Mouse (Mus musculus) heart, embryonic 10.5 days (tissue): ENCODE data around the gene Ndst4. TPM values are rescaled to one million over a fixed set of nuclear protein-coding genes. Genes with fewer than 3 reads are reported as not detected.

ENCODE experiments used
- DNase-seq: peaks from one replicate; pipeline ENCODE4 v3.0.0-alpha.2; 2017; ENCODE audit warnings: low spot score
- H3K27ac ChIP-seq: fragments of 300-500 bp; sonication (generic); 2 replicates; pipeline ENCODE4 v1.5.1; 2016; ENCODE audit warnings: mild to moderate bottlenecking
- H3K27me3 ChIP-seq: fragments of 300-500 bp; sonication (generic); 2 replicates; pipeline ENCODE4 v1.6.1; 2016; ENCODE audit warnings: mild to moderate bottlenecking; ENCODE audit not compliant: poor library complexity, insufficient read depth, severe bottlenecking
- H3K36me3 ChIP-seq: fragments of 300-500 bp; sonication (generic); 2 replicates; pipeline ENCODE4 v1.6.1; 2016; ENCODE audit warnings: mild to moderate bottlenecking, moderate library complexity
- H3K4me1 ChIP-seq: fragments of 300-500 bp; sonication (generic); 2 replicates; pipeline ENCODE4 v1.6.1; 2016; ENCODE audit warnings: mild to moderate bottlenecking
- H3K4me3 ChIP-seq: fragments of 300-500 bp; sonication (generic); 2 replicates; pipeline ENCODE4 v1.5.1; 2016; ENCODE audit warnings: mild to moderate bottlenecking, moderate library complexity
- H3K9me3 ChIP-seq: fragments of 300-500 bp; sonication (generic); 2 replicates; pipeline ENCODE4 v1.6.1; 2016; ENCODE audit warnings: mild to moderate bottlenecking, moderate library complexity
- WGBS: fragments of 180-500 bp; shearing (Covaris S2); methylation state at CpG from one replicate; pipeline ENCODE4 v1.1.7; 2016; 5-methylcytosine and 5-hydroxymethylcytosine counted together
- polyA plus RNA-seq: library from polyadenylated mRNA; unstranded; fragments of >200 nt; fragmentation: Nextera tagmentation; extraction: Ambion mirVana; gene quantifications from 2 replicates; pipeline ENCODE4 v1.2.1, GENCODE M21; 2016

Gene Ndst4
- polyA plus RNA-seq, 1 experiment from 2014 or later = 0.67 TPM

DNA sequence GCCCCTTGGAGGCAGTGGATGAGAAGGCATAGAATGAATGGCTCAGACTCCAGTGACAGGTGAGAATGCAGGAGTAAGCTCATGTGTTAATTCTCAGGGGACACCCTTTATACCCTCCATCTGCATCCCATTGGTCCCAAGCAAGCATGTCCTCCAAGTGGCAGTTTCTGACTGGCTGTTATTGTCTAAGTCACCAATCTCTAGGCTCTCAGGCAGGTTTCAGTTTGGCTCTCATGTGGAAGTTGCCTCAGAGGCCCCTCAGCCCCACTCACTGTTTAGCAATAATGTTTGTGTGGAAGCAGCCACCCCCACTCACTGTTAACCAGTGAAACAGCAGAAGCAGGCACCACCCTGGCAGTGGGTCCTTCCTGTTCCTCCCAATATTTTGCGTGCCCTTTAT is 353.0 kb downstream of the Ndst4 start:
- no peak for DNase-seq
- no peaks in the 10 kb centered on the region for H3K9me3 ChIP-seq
- no peaks in the 10 kb centered on the region for H3K27me3 ChIP-seq
- no peaks in the 10 kb centered on the region for H3K36me3 ChIP-seq
- 74% methylated on average over 1 of the region's 1 CpGs for WGBS
- no peaks in the 10 kb centered on the region for H3K4me1 ChIP-seq
- no peak overlapping the region for H3K4me3 ChIP-seq
- H3K27ac ChIP-seq = no peak overlapping the region

DNA sequence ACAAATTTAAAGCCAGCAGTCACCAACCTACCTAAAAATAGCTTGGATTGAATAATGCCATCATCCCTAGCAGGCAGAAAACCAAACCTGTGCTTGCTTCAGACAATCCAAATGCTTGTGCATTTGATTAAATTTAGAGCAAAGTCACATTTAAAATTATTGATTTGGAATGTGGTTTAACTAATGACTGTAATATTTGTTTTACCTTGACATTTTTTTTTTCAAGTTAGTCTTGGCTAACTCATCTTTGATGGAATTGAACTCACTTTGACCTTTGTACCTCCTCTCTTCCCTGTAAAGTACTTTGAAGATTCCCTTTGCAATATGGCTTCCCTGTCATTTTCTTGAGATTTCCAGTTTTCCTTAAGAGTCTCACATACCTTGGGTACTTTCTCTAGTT is 356.8 kb downstream of the Ndst4 start:
- no peaks in the 10 kb centered on the region for H3K27me3 ChIP-seq
- no peak for DNase-seq
- H3K27ac ChIP-seq = no peak overlapping the region
- H3K4me1 ChIP-seq = no peaks in the 10 kb centered on the region
- no peaks in the 10 kb centered on the region for H3K9me3 ChIP-seq
- no peaks in the 10 kb centered on the region for H3K36me3 ChIP-seq
- no peak overlapping the region for H3K4me3 ChIP-seq
